Comparison of ENCODE assay signal across 27 mouse cellular contexts in genomic region chr3:89914700-89915099, GRCm38 (mm10).
"Had no signal": no experiment of that assay in that cellular context is flagged by ENCODE, and none has a peak within 500 bp of the region (broad histone marks: within the 10 kb centered on the region; RNA-seq: fewer than 3 reads in every experiment).

No protein-coding gene starts in this region.

- H3K9me3 ChIP-seq: heart, embryonic 13.5 days; heart, embryonic 15.5 days; hindbrain, embryonic 10.5 days; hindbrain, embryonic 12.5 days; intestine, embryonic 15.5 days; limb, embryonic 10.5 days; limb, embryonic 12.5 days had no signal

- H3K4me3 ChIP-seq: gastrocnemius, adult 2 months; heart, adult 2 months; heart, embryonic 13.5 days; heart, embryonic 15.5 days; hindbrain, embryonic 10.5 days; hindbrain, embryonic 12.5 days; intestine, embryonic 15.5 days; layer of hippocampus, adult 2 months; left cerebral cortex, adult 2 months; limb, embryonic 10.5 days; limb, embryonic 12.5 days had no signal

- H3K36me3 ChIP-seq: heart, embryonic 13.5 days; heart, embryonic 15.5 days; hindbrain, embryonic 10.5 days; hindbrain, embryonic 12.5 days; intestine, embryonic 15.5 days; limb, embryonic 10.5 days; limb, embryonic 12.5 days had no signal

- H3K27ac ChIP-seq: gastrocnemius, adult 2 months; heart, adult 2 months; heart, embryonic 13.5 days; heart, embryonic 15.5 days; hindbrain, embryonic 10.5 days; hindbrain, embryonic 12.5 days; hindbrain, embryonic 14.5 days; intestine, embryonic 15.5 days; layer of hippocampus, adult 2 months; left cerebral cortex, adult 2 months; limb, embryonic 10.5 days; limb, embryonic 12.5 days had no signal

- H3K4me2 ChIP-seq: heart, embryonic 11.5 days; heart, embryonic 13.5 days; heart, embryonic 15.5 days; hindbrain, embryonic 12.5 days; hindbrain, embryonic 14.5 days; intestine, embryonic 15.5 days; limb, embryonic 12.5 days; liver, embryonic 11.5 days had no signal

- H3K27me3 ChIP-seq: intestine, embryonic 15.5 days had no signal

- ATAC-seq: hindbrain, embryonic 16.5 days; inflammation-experienced regulatory T-cells, adult 6 months; intestine, embryonic 15.5 days; intestine, postnatal 0 days had no signal

- DNase-seq: gastrocnemius, adult 2 months; gastrocnemius, postnatal 10 days; gastrocnemius, postnatal 25 days; heart, adult 2 months; heart, postnatal 14 days; heart, postnatal 4 days; kidney, adult 18-20 months; kidney, adult 8-10 months; kidney, postnatal 10 days; kidney, postnatal 25 days; kidney, postnatal 4 days; liver had no signal

- H3K9ac ChIP-seq: heart, embryonic 13.5 days; heart, embryonic 15.5 days; hindbrain, embryonic 12.5 days; hindbrain, embryonic 14.5 days; intestine, embryonic 15.5 days; limb, embryonic 12.5 days had no signal
